Mouse (Mus musculus): ENCODE results near the gene Pla2g4c. TPM values are rescaled to one million over a fixed set of nuclear protein-coding genes. Genes with fewer than 3 reads are reported as not detected.

Pla2g4c gene
- total RNA-seq, 4 experiments from 2014 or later, result 0.12 to 0.32 (median 0.15) TPM

DNA sequence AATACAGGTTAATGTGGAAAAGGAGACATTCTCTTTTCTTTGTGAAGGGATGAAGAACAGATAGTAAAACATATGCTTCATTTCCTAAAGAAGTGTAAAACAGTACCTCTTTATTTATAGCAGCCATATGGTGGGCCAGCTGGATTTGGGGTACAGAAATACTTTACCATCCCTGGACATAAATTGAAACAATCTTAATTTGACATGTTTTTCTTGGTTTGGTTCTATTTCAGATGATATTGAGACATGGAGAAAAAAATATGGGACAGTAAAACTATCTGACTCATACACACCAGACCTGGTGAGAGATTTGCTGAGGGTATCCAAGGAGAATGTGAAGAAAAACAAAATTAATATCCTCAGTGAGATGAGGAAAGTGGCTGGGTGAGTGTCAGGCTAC lies 31.5 kb downstream of the Pla2g4c start:
- no peak for DNase-seq (ENCODE audit: low spot score in 2 of 2)

DNA sequence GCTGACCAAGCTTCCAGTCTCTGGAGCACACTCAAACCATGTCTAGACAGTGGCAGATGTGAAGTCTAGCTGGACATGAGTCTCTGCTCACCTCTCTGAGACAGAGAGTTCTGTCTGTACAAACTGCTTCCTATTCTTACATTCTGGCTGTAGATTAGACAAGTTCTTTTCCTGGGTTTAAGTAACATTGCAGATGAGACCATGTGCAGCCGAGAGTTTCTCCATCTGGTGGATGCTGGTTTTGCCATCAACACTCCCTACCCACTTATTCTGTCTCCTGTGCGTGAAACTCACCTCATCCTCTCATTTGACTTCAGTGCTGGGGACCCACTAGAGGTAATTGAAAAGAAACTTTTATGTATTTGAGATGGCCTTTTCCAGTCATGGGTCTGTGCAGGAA lies 56.1 kb downstream of the Pla2g4c start:
- DNase-seq (ENCODE audit: low spot score in 2 of 2), result no peak

DNA sequence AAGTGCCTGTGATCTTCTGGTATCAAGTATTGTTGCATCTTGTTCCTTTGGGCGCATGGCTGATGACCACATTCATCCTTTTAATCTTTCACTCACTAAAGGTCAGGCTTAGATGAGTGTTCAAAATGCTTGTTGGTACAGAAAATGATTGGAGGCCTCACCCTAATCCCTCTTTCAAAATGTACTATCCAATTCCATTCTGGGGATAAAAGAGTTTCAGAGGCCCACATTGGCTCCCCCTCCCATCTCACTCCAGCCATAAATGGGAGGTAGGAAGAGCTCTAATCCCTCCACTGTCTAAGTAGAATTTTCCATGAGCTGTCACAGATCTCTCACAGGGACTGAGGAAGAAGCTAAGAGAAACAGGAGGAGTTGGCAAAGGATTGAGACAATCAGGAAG lies 73.4 kb downstream of the Pla2g4c start, which contains the start of gene Cabp5:
TSS of gene Cabp5 (plus strand) at position 301 of the 400 bp plus-strand sequence.
- DNase-seq (ENCODE audit: low spot score in 2 of 2), result no peak

Other genes starting within 250 kb of the Pla2g4c start
- not detected for gene Vmn1r85, start 229.5 kb upstream of the Pla2g4c start, total RNA-seq (2022)
- gene Vmn1r86, start 204.7 kb upstream of the Pla2g4c start, total RNA-seq (2022), result not detected
- not detected for gene Vmn1r87, start 184.5 kb upstream of the Pla2g4c start, total RNA-seq (2022)
- under 1 TPM; 0.16 to 0.35 (median 0.27) TPM for gene Vmn1r88, start 165.1 kb upstream of the Pla2g4c start, total RNA-seq (2022)
- gene Vmn1r89, start 111.6 kb upstream of the Pla2g4c start, total RNA-seq (2022), result not detected
- 10 to 100 TPM in 2 of 4 experiments, 1 to 10 TPM in 2; 7.6 to 10.1 (median 9.3) TPM for gene Lig1, start 47.4 kb upstream of the Pla2g4c start, total RNA-seq (2022)
- 10 to 100 TPM; 15.2 to 18.8 (median 17.9) TPM for gene Zswim9, start 45.9 kb upstream of the Pla2g4c start, total RNA-seq (2022)
- gene Cabp5, start 73.5 kb downstream of the Pla2g4c start, total RNA-seq (2022), result under 1 TPM in 3 of 4 experiments, not detected in 1; 0.35 to 0.80 (median 0.80) TPM
- gene Bsph1, start 126.2 kb downstream of the Pla2g4c start, total RNA-seq (2022), result not detected
- not detected for gene Bsph2, start 246.4 kb downstream of the Pla2g4c start, total RNA-seq (2022)